Mouse (Mus musculus): ENCODE data around the gene Dnaaf1. TPM values are rescaled to one million over a fixed set of nuclear protein-coding genes. Genes with fewer than 3 reads are reported as not detected.

Dnaaf1 gene
- 0.26 and 0.38 TPM in 2 replicates for polyA plus RNA-seq (2014; fragmentation: Nextera tagmentation; extraction: Ambion mirVana)

DNA sequence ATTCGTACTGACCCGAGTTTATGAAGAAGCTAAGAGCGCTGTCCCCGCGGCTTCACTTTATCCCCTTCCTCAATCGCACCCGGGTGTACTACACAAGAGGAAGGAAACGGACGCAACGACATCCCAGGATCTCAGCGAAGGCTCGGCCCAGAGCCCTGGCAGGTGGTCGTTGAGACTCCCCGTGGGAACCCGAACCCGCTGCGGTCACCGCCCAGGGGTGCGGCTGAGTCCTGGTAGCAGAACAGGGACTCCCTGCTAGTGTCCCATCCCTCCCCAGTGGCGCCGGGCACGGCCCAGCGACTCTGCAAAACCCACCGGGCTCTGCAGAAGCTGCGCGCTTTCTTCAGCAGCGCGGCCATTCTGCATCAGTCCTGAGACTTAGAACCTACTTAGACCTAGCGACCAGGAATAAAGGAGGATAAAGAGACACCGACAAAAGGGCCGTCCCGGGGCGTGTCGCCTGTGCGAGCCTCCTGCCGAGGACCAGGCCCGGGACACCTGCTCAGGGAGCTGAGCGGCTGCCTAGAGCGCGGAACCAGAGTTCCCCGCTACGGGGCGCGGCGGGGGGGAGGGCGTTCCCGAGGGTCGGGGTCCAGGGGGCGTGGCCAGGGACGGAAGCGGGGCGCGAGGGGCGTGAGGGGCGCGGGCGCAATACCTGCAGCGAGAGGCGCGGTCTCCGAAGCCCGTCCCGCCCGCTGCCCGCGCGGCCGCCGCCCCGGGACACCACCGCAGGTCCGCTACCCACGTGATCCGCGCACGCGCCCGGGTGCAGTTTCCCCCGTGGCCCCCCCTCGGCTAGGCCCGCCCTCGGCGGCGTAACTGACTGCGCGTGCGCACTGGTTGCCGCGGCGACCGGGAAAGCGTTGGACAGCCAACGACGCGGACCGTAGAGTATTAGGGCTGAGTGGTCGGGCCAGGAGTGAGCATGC lies at the start of gene Dnaaf1, which contains the start of gene Hsdl1:
Gene Dnaaf1 (plus strand): TSS at position 799 of the 929 bp plus-strand sequence.
Gene Hsdl1 (minus strand): TSS at position 747 of the 929 bp plus-strand sequence.
- ATAC-seq (replicated peaks; ENCODE audit: insufficient number of reproducible peaks, low FRiP score, low TSS enrichment): peak; percentile 89
- under 1% methylated on average over 97 of the region's 97 CpGs for WGBS (ENCODE audit: insufficient replicate concordance)

DNA sequence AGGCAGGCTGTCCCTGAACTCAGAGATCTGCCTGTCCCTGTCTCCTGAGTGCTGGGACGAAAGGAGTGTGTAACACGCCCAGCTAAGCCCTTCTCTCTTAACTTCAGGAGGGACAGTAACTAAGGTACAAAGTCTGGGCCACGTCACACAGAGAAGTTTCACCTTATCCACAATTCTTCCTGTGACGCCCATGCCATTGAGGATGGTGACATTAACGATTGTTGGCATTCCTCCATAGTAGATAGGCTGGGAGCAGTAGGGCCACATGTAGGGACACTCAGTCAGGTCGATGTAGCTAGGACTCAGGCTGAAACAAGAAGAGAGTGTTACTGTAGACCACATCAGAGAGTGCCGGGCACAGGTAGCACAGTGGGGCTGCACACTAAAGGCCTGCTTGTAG lies 46.3 kb upstream of the Dnaaf1 start:
- 88% methylated on average over 7 of the region's 7 CpGs for WGBS (ENCODE audit: insufficient replicate concordance)
- Histone ChIP-seq H3K27me3 (ENCODE audit: control insufficient read depth, insufficient read depth, low read length) (no peaks in the 10 kb centered on the region), H3K27ac (ENCODE audit: low read depth, low read length) (no peak overlapping the region), H3K9me3 (replicated peaks; ENCODE audit: control insufficient read depth, low read length) (no peaks in the 10 kb centered on the region), H3K9ac (ENCODE audit: low read depth, low read length) (no peak overlapping the region), H3K4me3 (ENCODE audit: low read depth, low read length) (no peak overlapping the region), H3K4me1 (ENCODE audit: control insufficient read depth, insufficient read depth, low read length) (peaks cover 8% of the 10 kb centered on the region; the same call in 1 of the 2 replicates), H3K36me3 (ENCODE audit: control insufficient read depth, insufficient read depth, low read length) (peaks cover 41% of the 10 kb centered on the region), H3K4me2 (no peak overlapping the region)
- no peak for ATAC-seq (replicated peaks; ENCODE audit: insufficient number of reproducible peaks, low FRiP score, low TSS enrichment)

More for the DNA sequence above, at the start of gene Dnaaf1, which contains the start of gene Hsdl1:
- peak within 1 kb of the TSS; percentile 89 for H3K4me2 ChIP-seq
- peaks cover 21% of the 10 kb centered on the region for H3K27me3 ChIP-seq (ENCODE audit: control insufficient read depth, insufficient read depth, low read length)
- peak within 1 kb of the TSS; percentile 73 for H3K9ac ChIP-seq (ENCODE audit: low read depth, low read length)
- 0 out of 2 replicates have a peak within 1 kb of the TSS, but pooled peaks have one; percentile 3 for H3K27ac ChIP-seq (ENCODE audit: low read depth, low read length)
- H3K36me3 ChIP-seq (ENCODE audit: control insufficient read depth, insufficient read depth, low read length): no peaks in the 10 kb centered on the region
- H3K9me3 ChIP-seq (replicated peaks; ENCODE audit: control insufficient read depth, low read length): no peaks in the 10 kb centered on the region
- H3K4me3 ChIP-seq (ENCODE audit: low read depth, low read length): peak within 1 kb of the TSS; percentile 70
- 0 out of 2 replicates have a peak, but pooled peaks cover 13% of the 10 kb centered on the region for H3K4me1 ChIP-seq (ENCODE audit: control insufficient read depth, insufficient read depth, low read length)

DNA sequence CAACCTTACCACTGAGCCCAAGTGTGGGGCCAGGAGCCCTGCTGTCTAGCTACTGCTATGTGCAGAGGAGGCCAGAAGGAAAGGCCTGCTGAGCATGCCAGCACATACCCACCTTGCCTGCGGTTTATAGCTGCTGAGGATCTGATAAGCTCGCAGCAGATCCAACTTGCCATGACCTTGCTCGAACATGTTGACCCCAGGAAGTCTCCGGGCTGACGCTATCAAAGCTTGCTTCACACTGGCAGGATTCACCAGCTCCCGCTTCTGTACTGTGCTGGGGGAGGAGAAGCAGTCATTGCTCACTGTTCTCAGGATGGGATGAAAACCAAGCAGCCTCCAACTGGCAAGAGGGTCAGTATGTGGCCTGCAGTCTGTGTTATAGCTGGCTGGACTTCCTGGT lies 44.1 kb upstream of the Dnaaf1 start:
- peaks cover 38% of the 10 kb centered on the region for H3K36me3 ChIP-seq (ENCODE audit: control insufficient read depth, insufficient read depth, low read length)
- H3K9me3 ChIP-seq (replicated peaks; ENCODE audit: control insufficient read depth, low read length): no peaks in the 10 kb centered on the region
- H3K27me3 ChIP-seq (ENCODE audit: control insufficient read depth, insufficient read depth, low read length): no peaks in the 10 kb centered on the region
- peaks cover 8% of the 10 kb centered on the region; the same call in 1 of the 2 replicates for H3K4me1 ChIP-seq (ENCODE audit: control insufficient read depth, insufficient read depth, low read length)
- H3K4me3 ChIP-seq (ENCODE audit: low read depth, low read length): no peak overlapping the region
- no peak for ATAC-seq (replicated peaks; ENCODE audit: insufficient number of reproducible peaks, low FRiP score, low TSS enrichment)
- no peak overlapping the region for H3K27ac ChIP-seq (ENCODE audit: low read depth, low read length)
- whole genome bisulfite sequencing (ENCODE audit: insufficient replicate concordance): 67% methylated on average over 6 of the region's 6 CpGs
- no peak overlapping the region for H3K9ac ChIP-seq (ENCODE audit: low read depth, low read length)
- no peak overlapping the region for H3K4me2 ChIP-seq

DNA sequence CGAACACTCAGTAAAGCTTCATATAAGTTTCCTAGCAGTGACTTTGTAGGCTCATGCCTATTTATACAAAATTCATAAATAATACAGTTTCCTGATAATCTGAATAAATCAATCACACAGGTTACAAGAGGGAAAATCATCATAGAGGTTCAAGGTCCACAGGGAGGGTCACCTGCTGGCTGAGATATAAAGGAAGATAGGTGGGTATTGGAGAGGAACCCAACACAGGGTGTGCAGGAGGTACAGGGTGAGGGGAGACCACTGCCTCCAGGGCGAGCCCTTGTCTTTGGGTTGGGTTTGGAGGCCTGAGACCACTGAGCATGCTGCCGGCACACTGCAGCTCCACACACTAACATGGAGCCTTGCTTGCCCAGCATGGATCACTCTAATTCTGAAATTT lies 43.6 kb upstream of the Dnaaf1 start:
- H3K4me2 ChIP-seq: no peak overlapping the region
- ATAC-seq (replicated peaks; ENCODE audit: insufficient number of reproducible peaks, low FRiP score, low TSS enrichment): no peak
- H3K27me3 ChIP-seq (ENCODE audit: control insufficient read depth, insufficient read depth, low read length): no peaks in the 10 kb centered on the region
- H3K4me1 ChIP-seq (ENCODE audit: control insufficient read depth, insufficient read depth, low read length): peaks cover 8% of the 10 kb centered on the region; the same call in 1 of the 2 replicates
- no peak overlapping the region for H3K9ac ChIP-seq (ENCODE audit: low read depth, low read length)
- H3K27ac ChIP-seq (ENCODE audit: low read depth, low read length): no peak overlapping the region
- H3K4me3 ChIP-seq (ENCODE audit: low read depth, low read length): no peak overlapping the region
- 89% methylated on average over 3 of the region's 3 CpGs for WGBS (ENCODE audit: insufficient replicate concordance)
- no peaks in the 10 kb centered on the region for H3K9me3 ChIP-seq (replicated peaks; ENCODE audit: control insufficient read depth, low read length)
- peaks cover 42% of the 10 kb centered on the region for H3K36me3 ChIP-seq (ENCODE audit: control insufficient read depth, insufficient read depth, low read length)

DNA sequence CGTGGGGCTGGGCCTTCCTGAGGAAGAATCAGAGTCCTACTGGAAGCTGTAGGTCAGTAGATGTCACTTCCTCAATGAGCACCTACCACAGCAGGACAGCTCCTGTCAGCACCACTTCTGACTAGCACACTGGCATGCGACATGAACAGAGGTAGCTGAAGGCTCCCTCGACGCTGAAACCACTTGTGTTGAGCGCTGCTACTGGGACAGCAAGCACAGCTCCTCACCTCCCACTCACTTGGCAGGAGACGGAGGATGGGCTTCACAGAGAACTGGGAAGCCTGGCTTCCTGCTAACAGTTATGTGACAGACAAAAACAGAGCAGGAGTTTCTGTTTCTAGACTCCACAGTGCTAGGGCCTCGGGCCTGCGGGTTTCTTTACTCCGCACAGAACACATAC lies 43.1 kb upstream of the Dnaaf1 start:
- ATAC-seq (replicated peaks; ENCODE audit: insufficient number of reproducible peaks, low FRiP score, low TSS enrichment): no peak
- no peak overlapping the region for H3K9ac ChIP-seq (ENCODE audit: low read depth, low read length)
- no peak overlapping the region for H3K4me2 ChIP-seq
- peaks cover 8% of the 10 kb centered on the region; the same call in 1 of the 2 replicates for H3K4me1 ChIP-seq (ENCODE audit: control insufficient read depth, insufficient read depth, low read length)
- peaks cover 44% of the 10 kb centered on the region for H3K36me3 ChIP-seq (ENCODE audit: control insufficient read depth, insufficient read depth, low read length)
- H3K27me3 ChIP-seq (ENCODE audit: control insufficient read depth, insufficient read depth, low read length): no peaks in the 10 kb centered on the region
- H3K4me3 ChIP-seq (ENCODE audit: low read depth, low read length): no peak overlapping the region
- H3K27ac ChIP-seq (ENCODE audit: low read depth, low read length): no peak overlapping the region
- 62% methylated on average over 9 of the region's 9 CpGs for WGBS (ENCODE audit: insufficient replicate concordance)
- no peaks in the 10 kb centered on the region for H3K9me3 ChIP-seq (replicated peaks; ENCODE audit: control insufficient read depth, low read length)

DNA sequence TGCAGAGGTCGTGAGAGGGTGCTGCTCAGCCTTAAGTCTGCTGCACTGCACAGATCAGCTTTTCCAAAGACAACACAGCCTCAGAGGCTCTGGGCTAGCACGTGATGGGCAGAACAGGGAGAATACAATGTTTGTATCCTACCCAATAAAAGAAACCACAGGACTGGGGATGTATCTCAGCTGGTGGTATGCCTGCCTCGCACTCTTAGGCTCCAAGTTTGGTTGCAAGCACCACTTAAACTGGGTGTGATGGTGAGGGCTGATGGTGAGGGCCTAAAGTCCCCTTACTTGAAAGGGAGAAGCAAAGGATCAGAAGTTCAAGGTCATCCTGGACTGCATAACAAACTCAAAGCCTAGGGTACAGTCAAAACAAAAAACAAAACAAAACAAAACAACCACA lies 30.4 kb upstream of the Dnaaf1 start:
- H3K4me2 ChIP-seq: no peak overlapping the region
- no peak overlapping the region for H3K4me3 ChIP-seq (ENCODE audit: low read depth, low read length)
- H3K27me3 ChIP-seq (ENCODE audit: control insufficient read depth, insufficient read depth, low read length): no peaks in the 10 kb centered on the region
- ATAC-seq (replicated peaks; ENCODE audit: insufficient number of reproducible peaks, low FRiP score, low TSS enrichment): no peak
- H3K9ac ChIP-seq (ENCODE audit: low read depth, low read length): no peak overlapping the region
- 82% methylated on average over 3 of the region's 3 CpGs for WGBS (ENCODE audit: insufficient replicate concordance)
- H3K27ac ChIP-seq (ENCODE audit: low read depth, low read length): no peak overlapping the region
- H3K4me1 ChIP-seq (ENCODE audit: control insufficient read depth, insufficient read depth, low read length): peaks cover 3% of the 10 kb centered on the region; the same call in 1 of the 2 replicates
- peaks cover 28% of the 10 kb centered on the region for H3K36me3 ChIP-seq (ENCODE audit: control insufficient read depth, insufficient read depth, low read length)
- H3K9me3 ChIP-seq (replicated peaks; ENCODE audit: control insufficient read depth, low read length): no peaks in the 10 kb centered on the region

DNA sequence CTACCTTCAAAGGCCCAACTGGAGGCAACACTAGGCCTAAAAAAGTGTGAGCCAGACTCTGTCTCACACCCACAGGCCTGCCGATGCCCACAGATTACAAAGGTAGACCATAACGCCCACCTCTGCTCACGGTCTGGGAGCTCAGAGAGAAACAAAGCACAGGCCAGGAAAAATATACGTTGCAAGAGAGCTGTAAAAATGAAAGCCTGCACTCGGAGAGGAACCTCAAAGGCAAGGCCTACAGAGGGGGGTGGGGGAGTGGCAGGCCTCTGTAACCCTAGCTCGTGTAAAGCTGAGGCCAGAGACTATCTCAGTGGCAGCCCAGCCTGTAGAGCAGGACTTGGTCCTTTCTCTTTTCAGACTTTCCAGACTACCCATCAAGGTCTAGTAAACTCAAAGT lies 29.9 kb upstream of the Dnaaf1 start:
- 80% methylated on average over 6 of the region's 6 CpGs for WGBS (ENCODE audit: insufficient replicate concordance)
- peaks cover 23% of the 10 kb centered on the region for H3K36me3 ChIP-seq (ENCODE audit: control insufficient read depth, insufficient read depth, low read length)
- peaks cover 3% of the 10 kb centered on the region; the same call in 1 of the 2 replicates for H3K4me1 ChIP-seq (ENCODE audit: control insufficient read depth, insufficient read depth, low read length)
- no peak overlapping the region for H3K4me3 ChIP-seq (ENCODE audit: low read depth, low read length)
- no peaks in the 10 kb centered on the region for H3K27me3 ChIP-seq (ENCODE audit: control insufficient read depth, insufficient read depth, low read length)
- no peak for ATAC-seq (replicated peaks; ENCODE audit: insufficient number of reproducible peaks, low FRiP score, low TSS enrichment)
- no peaks in the 10 kb centered on the region for H3K9me3 ChIP-seq (replicated peaks; ENCODE audit: control insufficient read depth, low read length)
- no peak overlapping the region for H3K4me2 ChIP-seq
- no peak overlapping the region for H3K27ac ChIP-seq (ENCODE audit: low read depth, low read length)
- no peak overlapping the region for H3K9ac ChIP-seq (ENCODE audit: low read depth, low read length)

DNA sequence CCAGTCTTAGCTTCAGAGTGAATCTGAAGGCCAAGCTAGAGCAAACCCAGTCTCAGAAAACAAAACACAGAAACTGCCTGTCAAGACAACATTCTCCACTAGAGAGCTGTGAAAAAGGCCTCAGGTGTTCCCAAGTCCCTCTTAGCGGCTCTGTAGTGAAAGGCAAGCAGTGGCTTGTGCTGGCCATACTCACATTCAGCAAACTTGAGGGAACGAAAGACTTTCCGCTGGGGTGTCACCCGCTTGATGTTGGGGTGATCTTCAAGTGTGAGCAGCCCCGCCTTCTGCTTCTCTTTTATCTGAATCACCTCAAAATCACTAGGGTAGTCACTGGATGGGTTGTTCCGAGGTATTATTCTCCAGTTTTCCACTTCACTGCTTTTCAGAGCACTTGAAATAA lies 29.2 kb upstream of the Dnaaf1 start:
- Histone ChIP-seq H3K36me3 (ENCODE audit: control insufficient read depth, insufficient read depth, low read length) (peaks cover 21% of the 10 kb centered on the region), H3K27ac (ENCODE audit: low read depth, low read length) (no peak overlapping the region), H3K27me3 (ENCODE audit: control insufficient read depth, insufficient read depth, low read length) (no peaks in the 10 kb centered on the region), H3K9me3 (replicated peaks; ENCODE audit: control insufficient read depth, low read length) (no peaks in the 10 kb centered on the region), H3K4me3 (ENCODE audit: low read depth, low read length) (no peak overlapping the region), H3K9ac (ENCODE audit: low read depth, low read length) (no peak overlapping the region), H3K4me1 (ENCODE audit: control insufficient read depth, insufficient read depth, low read length) (peaks cover 3% of the 10 kb centered on the region; the same call in 1 of the 2 replicates), H3K4me2 (no peak overlapping the region)
- ATAC-seq (replicated peaks; ENCODE audit: insufficient number of reproducible peaks, low FRiP score, low TSS enrichment): no peak
- WGBS (ENCODE audit: insufficient replicate concordance): 92% methylated on average over 6 of the region's 6 CpGs

Measured in heart, embryonic 11.5 days (tissue).